Mouse (Mus musculus) gastrocnemius, postnatal 25 days (tissue): ENCODE measurements around the gene Gabpb2. TPM values are rescaled to one million over a fixed set of nuclear protein-coding genes. Genes with fewer than 3 reads are reported as not detected.

Source experiments
- DNase-seq: peaks from one replicate; pipeline ENCODE4 v3.0.0; 2022
- long read RNA-seq, 2 experiments: library from polyadenylated mRNA; stranded (forward); transcript quantifications; one replicate each; pipeline ENCODE4 v2.0.0; 2021
- total RNA-seq, 2 experiments: library from RNA; stranded (reverse); gene quantifications; 1 replicate in 1 of 2; 2 replicates in 1 of 2; pipeline ENCODE4 v1.2.3; 2021

Gabpb2 gene
- 1 to 10 TPM; 8.2 to 8.3 TPM for total RNA-seq
- long read RNA-seq, experiment 1, partial matches to known transcripts = 1 of 11 reads
- long read RNA-seq, experiment 1, other reads (novel, unspliced or antisense) = 10 of 11 reads
- long read RNA-seq, experiment 2, partial matches to known transcripts = 0 of 5 reads
- long read RNA-seq, experiment 2, other reads (novel, unspliced or antisense) = 5 of 5 reads

DNA sequence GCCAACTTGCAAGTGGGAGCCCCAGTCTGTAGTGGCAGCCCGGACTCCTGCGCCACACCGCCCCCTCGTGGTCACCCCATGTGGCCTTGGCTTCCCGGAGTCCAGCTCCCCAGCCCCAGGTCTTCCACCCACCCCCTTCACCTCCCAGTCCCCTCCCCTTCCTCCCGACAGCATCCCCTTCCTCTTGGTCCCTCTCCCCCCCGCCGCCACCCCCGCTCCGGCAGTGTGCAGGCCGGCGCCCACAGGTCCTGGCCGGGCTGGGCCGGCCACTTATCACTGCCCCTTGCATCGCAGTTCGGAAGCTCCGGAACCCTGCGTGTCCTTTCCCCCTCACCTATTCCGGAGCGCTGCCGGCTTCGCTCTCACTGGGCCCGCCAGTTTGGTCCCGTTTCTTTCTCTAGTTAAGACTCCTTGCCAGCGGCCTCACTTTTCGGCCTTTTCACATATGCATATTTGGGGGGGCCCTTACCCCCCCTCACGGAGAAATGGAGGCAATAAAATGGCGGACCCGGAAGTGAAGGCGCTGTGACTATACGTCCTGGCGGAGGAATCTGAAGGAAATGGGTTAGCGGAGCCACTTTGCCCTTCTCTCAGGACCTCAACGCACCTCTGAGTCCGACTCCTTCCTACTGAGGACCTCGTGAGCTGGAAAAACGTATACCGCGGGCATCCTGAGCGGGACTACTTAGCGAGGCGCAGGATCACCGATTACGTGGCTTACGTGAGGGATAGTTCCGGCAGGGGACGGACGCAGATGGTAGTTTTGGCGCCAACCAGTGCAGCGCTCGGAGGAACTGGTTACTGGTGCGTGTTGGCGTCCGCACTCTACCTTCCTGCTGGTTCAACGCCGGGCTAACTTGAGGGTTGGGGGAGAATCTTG is at the start of gene Gabpb2:
Gabpb2 (minus strand) TSS at position 662 of the 880 bp plus-strand sequence.
- DNase-seq = peak; percentile 95

DNA sequence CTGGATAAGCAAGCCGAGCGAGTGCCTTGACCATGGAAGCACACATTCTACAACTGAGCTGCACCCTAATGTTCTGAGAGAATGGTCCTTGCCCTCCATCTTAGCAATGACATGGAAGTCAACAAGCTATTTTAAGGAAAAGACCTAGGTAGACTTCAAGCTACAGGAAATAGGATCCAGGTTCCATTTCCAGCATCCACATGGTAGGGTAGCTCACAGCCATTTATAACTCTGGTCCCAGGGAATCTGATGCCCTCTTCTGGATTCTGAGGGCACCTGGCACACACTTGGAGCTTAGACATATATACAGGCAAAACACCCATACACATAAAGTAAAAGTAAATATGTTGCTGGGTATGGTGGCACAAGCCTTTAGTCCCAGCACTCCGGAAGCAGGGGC is 48.3 kb upstream of the Gabpb2 start:
- no peak for DNase-seq

DNA sequence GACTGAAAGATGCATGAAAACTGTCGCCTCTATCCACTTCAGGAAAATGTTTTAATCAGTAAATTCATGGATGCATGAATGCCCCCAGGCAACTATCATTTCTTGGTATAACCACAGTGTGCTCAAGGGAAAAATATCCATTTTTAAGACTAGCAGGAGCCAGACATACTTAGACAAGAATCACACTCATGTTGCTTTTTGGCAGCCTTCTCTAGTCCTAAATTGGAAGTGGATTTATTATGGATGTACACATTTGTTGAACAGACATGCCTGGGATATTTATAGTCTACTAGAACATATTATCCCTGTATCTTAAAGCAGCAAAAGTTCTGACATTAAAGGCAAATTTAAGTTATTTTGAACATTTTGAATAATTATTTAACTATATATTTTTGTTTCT is 47.0 kb upstream of the Gabpb2 start:
- no peak for DNase-seq

DNA sequence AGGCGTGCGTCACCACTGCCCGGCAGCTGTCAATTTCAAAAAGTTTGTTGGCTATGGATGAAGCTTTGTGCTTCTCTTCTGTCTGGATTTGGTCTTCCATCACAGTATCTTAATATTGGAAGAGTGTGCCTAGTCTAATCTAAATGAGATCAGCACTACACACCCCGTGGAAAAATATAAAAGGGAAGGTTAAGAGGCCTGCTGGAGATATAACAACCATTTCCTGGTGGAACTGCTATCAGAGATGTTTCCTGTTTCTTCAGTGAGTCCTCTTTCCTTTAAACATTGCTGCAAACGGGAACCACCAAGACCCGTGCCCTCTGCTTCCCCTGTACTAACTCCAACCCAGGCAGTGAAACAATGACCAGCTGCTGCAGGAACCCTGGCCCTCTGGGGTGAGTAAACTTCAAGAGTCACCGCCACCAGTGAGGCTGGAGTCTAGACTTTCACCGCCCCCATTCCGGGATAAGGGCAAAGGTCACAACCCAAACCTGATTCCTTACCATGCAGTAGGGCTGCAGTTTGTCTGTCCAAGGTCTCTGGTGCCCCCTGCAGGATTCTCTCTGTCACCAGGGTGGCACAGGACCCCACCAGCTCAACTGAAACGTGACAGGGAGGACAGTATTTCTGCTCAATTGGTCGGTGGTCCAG is 45.5 kb upstream of the Gabpb2 start:
- DNase-seq = peak; percentile 62

DNA sequence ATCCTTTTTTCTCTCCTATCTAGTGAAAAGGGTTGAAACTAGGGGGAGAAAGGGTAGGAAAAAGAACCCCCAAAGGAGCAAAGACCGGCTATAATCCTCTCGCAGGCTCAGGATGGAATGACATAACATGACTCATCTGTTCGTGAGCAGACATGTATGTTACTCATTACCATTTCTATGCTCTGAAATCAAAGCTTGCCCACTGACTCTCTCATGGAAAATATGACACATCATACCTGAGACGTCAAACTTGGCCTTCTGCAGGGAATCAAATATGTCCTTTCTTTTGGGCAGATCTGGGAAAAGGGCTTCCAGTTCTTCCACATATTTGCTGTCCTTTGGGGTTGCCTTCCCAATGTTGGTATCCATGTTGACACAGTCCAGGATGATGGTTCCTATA is 44.3 kb upstream of the Gabpb2 start:
- no peak for DNase-seq

DNA sequence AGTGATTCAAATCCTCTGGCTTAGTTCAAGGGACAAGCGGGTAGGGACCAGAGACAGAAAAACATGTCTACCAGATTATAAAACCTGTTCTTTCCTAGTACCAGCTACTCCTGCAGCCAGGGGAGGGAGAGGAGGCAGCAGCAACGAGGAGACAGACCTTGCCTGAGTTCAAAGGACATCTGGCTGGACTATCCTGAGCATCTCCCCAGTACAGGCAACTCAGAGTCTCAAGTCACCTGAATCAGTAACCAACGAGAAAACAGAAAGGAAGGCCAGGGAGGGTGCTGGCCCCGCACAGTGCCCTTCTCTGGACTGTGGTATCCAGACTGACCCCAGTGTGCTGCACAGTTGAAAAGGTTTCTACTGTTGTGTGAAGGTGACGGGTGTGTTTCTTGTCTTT is 39.2 kb upstream of the Gabpb2 start:
- no peak for DNase-seq

DNA sequence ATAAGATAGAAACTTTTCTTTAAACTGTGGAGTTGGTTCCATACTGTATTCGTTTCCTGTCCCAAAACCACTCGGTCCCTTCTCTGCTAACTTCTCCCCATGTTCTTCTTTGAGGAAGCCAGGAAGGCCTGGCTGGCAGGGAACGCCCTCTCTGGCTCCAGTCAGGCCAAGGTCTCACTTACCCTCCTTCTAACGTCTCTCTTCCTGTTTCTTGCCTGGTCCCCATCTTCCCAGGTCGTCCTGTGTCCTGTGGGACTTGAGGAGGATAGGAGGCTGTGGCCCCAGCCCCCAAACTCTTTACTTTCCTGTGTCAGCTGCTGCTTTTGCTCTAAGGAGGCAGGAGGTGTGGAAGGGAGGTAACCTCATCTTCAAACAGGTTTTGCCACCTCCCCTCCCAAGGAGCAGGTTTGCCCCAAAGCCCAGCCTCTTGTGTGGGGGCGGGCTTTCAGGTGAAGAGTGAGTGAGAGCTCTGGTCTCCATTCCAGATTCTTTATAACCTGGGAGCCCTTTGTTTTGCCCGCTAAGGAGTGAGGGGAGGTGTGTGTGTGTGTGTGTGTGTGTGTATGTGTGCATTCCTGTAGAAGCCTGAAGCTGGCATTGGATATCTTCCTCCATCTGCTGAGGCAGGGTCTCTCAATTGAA is 33.2 kb upstream of the Gabpb2 start, which contains the start of gene Bnipl:
Bnipl (minus strand) TSS at position 411 of the 642 bp plus-strand sequence.
- DNase-seq = no peak

DNA sequence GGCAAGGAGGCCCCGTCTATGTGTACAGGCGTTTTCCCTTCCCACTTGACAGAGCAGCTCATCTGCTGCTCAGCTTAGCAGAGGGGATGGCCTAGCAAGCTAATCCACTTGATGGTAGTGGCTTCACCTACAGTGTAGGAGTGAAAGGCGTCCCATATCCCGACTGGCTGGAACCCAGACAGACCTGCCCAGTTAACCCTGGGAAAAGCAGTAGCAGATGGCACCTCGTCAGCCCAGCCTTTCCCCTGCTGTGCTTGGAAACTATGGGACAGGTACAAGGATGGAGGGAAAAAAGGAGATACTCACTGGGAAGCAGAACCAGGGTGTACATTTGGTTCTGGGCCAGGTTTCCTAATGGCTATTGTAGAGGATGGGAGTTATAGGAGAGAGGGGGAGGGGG is 32.6 kb upstream of the Gabpb2 start:
- DNase-seq = no peak

DNA sequence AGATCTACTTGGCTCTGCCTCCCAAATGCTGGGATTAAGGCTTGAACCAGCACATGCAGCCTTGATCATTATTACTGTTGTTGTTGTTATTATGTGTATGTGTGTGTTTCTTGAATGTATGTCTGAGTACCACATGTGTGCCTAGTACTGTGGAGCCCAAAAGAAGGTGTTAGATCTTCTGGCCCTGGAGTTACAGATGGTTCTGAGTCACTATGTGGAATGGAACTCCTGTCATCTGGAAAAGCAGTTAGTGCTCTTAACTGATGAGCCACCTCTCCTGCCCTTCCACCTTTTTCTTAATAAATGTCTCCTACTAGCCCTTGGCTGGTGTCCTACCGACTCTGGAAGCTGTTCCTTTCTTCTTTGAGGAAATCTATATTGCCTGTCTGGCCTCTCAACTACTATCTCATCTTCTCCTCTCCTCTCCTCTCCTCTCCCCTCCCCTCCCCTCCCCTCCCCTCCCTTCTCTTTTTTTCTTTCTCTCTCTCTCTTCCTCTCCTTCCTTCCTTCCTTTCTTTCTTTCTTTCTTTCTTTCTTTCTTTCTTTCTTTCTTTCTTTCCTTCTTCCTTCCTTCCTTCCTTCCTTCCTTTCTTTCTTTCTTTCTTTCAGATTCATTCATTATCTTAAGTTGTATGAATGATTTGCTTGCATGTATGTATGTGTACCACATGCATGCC is 30.1 kb upstream of the Gabpb2 start:
- no peak for DNase-seq

DNA sequence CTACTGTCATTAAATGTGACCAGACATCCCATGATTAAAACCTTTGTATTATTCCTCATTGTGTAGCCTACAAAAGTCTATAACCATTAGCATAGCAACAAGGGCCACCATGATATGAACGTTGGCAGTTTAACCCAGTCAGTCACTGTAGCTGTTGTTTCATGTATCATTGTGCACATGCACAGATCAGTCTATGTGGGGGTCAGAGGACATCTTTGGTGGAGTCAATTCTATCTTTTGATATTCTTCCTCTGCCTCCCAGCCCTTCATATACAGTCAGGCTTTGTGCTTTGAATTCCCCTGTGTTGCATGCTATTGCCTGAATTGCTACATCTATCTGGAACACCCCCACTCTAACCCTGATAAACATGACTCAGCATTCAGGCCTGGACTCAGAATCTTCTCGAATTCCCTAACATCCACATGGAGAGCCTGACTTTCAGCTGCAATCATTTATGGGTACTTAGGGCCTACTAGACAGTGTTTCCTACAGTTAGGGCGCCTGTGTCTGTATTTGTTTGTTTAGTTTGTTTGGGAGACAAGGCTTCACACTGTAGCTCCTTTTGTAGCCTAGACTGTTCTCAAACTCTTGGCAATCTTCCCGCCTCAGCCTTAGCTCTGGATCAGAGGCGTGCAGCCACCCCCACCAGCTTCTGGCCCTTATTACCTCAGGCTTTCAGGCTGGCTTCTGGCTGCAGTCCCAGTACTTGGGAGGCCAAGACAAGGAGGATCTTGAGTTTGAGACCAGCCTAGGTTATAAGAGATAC is 28.9 kb upstream of the Gabpb2 start:
- DNase-seq = peak; percentile 25

DNA sequence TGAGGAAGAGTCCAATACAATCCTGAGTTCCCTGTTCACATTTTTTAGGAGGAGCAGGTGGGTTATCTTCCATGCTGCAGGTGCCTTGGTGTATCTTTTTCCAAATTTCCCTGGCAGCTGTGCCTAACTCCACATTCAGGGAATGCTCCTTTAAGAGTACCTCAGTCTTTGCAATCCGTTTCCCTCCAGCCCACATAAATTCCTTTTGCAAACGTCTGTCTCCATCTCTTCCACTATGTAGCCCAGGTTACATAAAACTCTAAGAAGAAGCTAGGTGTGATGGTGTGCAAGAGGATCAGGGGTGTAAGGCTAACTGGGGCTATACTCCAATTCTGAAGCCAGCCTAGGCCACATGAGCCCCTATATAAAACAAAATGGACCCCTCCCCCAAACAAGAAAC is 25.4 kb upstream of the Gabpb2 start:
- no peak for DNase-seq

DNA sequence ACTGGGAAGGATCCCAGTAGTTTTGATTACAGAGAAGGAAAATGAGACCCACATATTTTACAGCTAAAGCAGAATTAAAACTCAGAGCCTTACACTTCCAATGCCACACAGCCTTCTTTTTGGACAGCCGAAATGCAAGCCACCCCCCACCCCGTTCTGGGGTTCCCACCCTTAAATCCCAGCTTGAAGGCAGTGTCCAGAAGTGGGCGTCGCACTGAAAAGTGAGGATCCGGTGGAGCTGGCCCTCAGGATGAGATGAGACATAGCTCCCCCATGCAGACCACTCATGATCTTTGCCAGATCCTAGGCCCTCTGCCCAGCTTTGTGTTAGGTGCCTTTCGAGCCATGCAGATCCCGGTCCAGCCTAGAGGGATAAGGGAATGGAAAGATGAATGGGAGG is 23.8 kb upstream of the Gabpb2 start, which contains the start of gene Gm128:
Gm128 (minus strand) TSS at position 101 of the 400 bp plus-strand sequence.
- no peak for DNase-seq

DNA sequence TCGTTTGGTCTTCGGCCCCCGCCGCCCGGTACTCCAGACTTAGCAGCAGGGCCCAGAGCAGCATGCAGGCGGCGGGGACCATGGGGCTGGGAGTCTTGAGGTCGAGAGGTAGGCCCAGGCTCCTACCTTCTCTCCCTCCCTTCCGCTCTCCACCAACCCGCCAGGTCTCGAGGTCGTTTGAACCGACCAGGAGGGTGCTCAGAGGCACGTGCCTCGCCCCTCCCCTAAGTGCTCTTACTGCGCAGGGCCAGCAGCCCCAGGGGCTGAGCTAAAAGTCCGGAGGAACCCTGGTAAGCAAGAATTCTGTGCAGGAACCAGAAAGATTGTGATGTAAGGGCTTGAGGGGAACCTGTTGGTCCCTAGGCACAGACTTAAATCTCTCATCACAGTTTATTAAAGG is 23.2 kb upstream of the Gabpb2 start:
- DNase-seq = no peak

DNA sequence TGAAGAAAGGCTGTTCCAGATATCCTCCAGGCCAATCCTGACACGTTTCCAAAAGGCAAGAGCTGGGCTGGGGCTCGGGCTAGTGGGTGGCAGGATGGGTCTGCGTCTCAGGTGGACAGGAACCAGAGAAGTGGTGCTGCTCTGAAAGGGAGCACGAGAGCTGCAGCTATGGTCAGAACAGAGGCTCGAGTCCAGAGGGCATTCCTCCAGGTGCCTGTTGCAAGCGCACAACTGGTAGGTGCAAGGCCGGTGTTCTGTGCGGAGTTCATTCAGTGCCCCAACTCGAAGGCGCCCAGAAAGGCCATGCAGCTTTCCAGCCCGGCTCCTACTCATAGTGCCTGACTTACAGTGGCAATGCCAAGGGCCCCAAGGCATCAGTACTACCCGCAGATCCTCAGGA is 22.3 kb upstream of the Gabpb2 start:
- no peak for DNase-seq

DNA sequence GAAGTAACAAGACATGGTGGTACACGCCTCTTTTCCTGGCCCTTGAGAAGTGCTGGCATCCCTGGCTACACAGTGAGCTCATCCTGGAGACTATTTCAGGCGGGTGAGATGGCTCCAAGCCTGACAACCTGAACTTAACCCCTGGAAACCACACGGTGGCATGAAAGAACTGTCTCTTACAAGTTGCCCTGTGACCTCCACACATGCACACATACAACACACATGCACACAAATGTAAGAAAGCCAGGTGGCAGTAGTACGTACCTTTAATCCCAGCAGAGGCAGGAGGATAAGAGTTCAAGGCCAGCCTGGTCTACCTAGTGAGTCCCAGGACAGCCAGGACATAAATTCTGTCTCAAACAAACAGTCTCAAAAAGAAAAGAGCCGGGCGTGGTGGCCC is 21.3 kb upstream of the Gabpb2 start:
- no peak for DNase-seq

DNA sequence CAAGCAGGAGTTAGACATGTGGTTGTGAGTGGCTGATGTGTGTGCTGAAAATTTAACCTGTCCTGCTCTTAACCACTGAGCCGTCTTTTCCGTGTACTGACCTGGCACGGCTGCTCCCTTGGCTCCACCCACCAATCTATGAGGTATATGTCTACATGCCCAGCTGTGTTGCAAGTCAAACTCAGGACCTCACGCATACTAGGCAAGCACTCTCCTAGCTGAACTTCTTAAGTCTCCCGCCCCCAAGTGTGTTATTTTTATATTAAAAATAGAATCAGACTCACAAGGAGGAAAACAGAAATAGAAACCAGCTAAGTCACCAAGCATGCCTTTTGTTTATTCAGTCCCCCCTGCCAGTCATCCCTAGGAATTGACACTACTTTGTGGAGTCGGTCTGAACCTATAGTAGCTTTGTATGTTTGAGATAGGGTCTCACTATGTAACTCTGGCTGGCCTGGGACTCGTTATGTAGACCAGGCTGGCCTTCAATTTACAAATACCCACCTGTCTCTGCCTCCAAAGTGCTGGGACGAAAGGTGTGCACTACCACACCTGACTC is 19.9 kb upstream of the Gabpb2 start:
- DNase-seq = no peak

DNA sequence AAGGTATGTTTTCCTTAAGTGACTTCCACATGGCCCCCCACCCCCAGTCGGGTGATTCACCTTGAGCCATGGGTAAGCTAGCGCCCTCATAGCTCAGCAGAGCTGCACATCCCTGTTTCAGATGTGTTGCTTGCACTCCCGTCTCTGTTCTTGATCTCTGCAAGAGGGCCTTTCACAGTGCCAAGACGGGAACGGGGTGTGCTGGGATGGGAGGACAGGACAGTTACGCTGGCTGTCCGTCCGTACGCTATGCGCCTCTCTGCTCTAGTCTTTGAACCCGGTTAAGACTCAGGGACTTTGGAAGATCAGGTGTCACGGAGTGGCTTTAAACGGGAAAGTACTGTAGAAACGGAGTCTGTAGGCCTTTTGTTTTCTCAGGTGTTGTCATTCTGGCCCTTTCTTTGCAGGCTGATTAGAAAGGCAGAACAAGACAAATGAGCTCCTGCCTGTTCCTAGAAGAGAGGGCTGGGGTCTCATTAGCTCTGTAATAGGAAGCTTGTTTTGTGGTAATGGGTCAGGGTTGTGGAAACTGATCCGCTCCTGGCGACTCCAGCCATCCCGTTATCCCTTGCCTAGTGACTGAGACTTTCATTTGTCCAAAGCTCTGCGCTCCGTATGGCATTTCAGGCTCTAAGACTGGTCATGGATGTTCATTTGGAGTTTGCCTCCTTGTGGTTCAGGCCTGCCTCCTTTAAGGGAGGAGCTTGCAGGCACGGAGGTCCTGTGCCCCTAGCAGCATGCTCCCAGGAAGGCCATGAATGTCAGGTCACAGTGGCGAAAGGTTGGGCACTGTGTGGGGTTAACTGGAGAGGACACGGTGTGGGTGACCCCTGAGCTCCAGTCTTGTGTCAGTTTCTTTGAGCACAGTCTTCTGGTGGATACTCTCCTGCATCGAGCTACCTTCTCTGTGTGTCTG is 17.9 kb upstream of the Gabpb2 start:
- no peak for DNase-seq

DNA sequence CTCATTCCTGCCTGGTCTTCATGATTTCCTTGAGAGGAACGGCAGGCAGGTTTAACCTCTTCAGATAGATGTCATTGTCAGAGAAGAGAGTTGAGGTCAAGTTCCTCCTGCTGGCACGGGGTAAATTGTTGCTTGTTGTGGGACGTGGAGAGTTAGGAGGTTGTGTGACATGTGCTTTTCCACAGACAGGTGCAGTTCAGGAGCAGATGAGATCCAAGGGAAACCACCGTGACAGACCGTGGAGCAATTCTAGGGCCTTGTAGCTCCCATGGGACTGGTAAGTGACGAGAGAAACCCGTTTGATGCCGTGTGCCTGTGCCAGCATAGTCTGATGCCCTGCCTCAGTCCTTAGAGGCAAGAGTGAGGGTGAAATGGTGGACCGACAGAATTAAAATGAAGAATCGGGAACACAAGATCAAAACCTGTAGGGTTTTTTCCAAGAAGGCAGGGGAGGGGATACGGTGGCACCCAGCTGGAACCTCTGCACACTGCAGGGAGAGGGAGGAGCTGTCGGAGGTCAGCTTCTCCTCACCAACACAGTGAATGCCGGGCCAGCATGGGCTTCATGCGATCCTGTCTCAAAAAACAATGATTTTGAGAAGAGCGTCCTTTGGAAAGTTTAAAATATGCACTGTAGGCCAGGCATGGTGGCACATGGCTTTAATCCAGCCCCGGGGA is 15.7 kb upstream of the Gabpb2 start:
- no peak for DNase-seq

DNA sequence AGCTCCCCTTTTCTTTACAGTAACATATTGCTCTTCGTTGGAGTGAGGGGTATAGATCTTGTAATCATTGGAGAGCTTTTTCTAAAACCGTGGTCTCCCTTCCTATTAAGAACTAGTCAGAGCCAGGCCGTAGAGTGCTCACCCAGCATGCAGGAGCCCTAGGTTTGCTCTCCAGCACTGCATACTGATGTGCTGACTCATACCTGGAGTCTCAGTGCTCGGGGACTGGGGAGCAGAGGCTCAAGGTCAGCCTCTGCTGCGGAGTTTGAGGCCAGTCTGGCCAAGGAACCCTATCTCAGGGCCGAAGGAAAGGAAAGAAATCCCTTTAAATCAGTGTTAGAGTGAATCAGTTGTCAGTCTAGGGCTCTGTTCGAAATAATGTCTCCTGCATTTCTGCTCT is 15.1 kb upstream of the Gabpb2 start:
- DNase-seq = no peak
